Mouse (Mus musculus) right cerebral cortex, postnatal 14 days (tissue): ENCODE results near the gene Acbd7.

ENCODE experiments used
- DNase-seq: peaks from one replicate; pipeline ENCODE4 v3.0.0; 2022

Gene Acbd7

GRCm38 (mm10) chr2:3335611-3336301 lies at the start of gene Acbd7:
TSS of gene Acbd7 (plus strand) at chr2:3336168.
- peak; percentile 65 for DNase-seq

DNA sequence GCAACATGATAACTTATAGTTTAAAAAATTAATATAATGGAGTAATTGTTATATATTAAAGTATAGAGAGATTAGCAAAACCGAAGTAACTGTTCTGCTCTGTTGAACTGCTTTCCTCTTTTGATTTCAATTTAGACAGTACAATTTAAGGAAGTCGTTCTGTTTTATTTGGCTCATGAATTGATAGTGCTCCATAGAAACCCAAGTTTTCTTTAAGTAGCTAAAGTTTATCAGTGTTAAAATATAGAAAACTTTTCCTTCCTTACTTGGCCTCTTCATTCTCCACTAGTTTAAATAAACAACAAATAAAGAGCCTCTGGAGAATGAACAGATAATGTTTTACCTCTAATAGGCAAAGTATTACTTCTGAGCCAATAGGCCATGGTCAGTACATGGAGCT lies 49.7 kb upstream of the Acbd7 start:
- DNase-seq = no peak

GRCm38 (mm10) chr2:3289581-3289980 lies 46.4 kb upstream of the Acbd7 start:
- no peak for DNase-seq

DNA sequence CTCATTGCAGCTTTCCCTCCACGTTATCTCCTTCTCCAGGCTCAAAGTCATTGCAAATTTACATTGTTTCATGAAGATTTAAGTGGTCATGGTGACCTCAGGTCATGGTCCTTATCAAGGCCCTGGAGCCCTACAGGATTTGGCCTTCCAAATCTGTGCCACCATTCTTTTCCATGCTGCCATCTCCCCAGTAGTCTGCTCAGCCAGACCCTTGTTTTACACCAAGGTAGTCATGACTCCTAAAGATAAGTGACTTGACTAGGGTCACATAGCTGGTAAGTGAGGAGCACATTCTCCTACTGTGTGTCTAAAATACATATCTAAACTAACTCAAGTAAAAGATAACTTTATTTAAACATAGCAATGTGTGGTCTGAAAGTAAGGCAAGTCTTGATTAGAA lies 43.8 kb upstream of the Acbd7 start:
- no peak for DNase-seq

- DNase-seq = no peak
These were observed 40.1 kb upstream of the Acbd7 start for GRCm38 (mm10) chr2:3295826-3296225.

GRCm38 (mm10) chr2:3305426-3306025 lies 30.4 kb upstream of the Acbd7 start:
- DNase-seq = no peak

DNA sequence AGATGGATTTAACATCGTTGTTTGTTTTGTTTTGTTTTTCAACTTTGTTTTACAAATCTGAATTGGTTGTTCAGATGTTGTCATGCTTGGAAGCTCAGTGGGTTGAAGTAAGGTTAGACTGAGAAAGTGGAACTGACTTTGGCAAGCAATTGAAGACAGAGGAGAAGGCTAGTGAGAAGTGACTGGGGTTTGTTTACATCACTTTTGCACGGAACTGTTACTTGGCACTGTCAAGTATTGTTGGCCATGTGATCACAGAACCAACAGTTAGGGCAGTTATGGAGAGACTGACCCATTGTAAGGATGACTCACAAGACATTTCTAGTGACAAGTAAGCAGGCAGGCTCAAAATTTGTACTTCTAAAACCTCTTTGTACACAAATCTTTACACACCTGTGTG lies 12.8 kb upstream of the Acbd7 start:
- no peak for DNase-seq

- DNase-seq = no peak
These were observed 11.4 kb upstream of the Acbd7 start for GRCm38 (mm10) chr2:3324381-3325130.

DNA sequence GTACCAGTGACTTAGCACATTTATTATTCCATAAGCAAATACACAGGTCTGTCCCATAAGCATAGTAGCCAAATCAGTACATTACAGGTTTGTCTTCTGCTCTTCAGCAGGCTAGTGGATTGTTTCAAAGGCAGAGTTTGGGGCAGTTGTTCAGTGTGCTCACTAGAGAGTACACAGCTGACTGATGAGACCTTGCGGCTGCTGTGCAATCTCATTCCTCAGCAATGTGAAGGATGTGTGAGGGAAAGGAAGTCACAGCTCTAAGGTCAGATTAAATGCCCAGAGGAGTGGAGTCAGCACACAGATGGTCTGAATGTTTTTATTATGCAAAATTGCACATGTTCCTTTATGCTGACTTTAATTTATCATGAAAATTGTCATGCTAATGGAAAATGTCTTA lies 9.4 kb upstream of the Acbd7 start:
- no peak for DNase-seq

DNA sequence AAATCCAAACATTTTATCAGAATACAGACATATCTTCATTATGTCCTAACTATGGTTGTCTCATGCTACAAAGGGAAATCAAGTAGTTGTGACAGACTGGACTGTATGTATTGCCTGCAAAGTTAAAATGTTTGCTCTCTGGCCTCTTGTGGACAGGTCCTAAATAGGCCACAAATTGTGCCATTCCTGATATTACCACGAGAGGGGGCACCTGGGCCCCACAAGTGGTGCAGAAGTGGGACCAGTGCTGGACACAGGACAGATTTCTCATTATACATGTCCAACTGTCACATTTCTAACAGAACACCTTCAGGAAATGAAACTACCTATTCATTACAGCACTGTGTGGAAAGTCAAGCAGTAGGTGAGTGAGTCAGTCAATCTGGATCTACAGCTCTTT lies 8.6 kb upstream of the Acbd7 start:
- DNase-seq = peak; percentile 38

- no peak for DNase-seq
These were observed 4.8 kb upstream of the Acbd7 start for GRCm38 (mm10) chr2:3331071-3331703.

GRCm38 (mm10) chr2:3332056-3332455 lies 3.9 kb upstream of the Acbd7 start:
- DNase-seq = no peak

DNA sequence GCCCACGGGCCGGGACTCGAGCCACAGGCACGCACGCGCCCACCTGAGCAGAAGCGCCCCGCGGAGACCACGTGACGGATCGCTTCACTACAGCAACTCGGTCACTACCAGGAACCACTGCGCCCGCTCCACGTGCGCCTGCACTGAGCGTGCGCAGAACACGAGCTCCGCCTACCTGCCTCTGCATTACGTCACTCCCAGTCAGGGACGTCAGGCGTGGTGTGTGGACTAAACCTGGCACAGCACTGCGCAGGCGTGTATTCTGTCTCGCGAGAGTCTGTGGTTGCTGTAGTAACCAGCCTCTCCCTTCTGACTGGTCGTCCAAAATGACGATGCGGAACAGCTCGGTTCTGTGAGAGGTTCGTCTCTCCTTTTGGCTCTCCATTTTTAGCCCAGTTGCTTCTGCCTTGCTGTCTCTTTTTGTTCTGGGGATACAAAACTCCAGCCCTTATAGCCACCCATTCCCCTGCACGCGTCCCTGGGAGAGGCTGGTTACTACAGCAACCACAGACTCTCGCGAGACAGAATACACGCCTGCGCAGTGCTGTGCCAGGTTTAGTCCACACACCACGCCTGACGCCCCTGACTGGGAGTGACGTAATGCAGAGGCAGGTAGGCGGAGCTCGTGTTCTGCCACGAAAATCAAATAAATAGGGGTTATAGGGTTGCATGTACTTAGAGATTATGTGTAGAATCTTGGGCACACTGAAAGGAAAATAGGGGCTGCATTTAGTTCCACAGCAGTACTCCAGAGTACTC lies 3.3 kb upstream of the Acbd7 start, which contains the start of gene Rpp38:
TSS of gene Rpp38 (minus strand) at position 160 of the 759 bp plus-strand sequence.
- peak; percentile 97 for DNase-seq

GRCm38 (mm10) chr2:3333761-3334160 lies 2.2 kb upstream of the Acbd7 start:
- no peak for DNase-seq

DNA sequence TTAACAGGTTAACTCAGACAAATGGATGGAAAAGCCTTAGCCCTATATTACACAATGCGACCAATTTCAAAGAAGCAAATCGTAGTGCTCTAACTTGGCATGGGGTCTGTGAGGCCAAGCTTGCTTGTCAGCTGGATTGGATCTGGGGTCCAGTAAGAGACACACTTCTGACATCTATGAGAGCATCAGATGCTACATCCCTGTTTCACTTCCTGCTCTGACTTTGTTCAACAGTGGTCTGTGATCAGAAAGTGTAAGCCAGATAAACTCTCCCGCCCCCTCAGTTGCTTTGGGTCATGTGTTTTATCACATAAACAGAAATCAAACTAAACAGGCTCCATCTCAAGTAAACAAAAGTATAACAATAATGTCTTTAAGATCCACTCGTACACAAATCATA lies 12.5 kb downstream of the Acbd7 start:
- DNase-seq = no peak

DNA sequence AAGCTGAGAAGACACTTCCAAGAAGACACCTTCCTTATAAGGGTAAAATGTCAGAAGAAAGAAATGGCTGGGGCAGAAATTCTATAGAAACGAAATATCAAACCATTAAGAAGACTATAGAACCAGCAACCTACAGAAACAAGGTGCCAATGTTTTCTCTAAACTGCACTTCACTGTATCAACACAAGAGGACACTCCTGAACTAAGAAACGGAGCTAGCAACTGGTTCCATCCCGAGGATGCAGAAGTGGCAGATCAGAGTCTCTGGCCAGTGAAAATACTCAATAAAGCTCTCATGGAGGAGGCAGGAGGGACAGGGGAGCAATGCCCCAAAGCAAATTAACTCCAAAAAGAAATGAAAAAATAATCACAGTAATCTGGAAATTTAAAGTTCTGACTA lies 13.0 kb downstream of the Acbd7 start:
- no peak for DNase-seq

DNA sequence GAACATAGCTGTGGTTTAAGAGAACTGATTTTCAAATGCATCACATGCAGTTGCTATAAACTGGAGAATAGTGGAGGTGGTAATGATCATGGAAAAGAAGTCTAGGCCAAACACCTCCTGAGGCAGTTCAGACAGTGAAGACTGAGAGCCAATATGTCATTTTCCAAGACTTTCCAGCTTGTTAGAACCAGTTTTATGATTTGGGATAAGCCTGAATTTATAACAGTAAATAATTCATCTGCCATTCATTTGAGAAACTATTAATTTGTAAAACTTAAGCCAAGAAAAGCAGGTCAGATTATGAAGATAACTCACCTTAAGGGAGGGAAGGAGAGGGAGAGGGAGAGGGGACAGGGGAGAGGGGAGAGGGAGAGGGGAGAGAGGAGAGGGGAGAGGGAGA lies 17.2 kb downstream of the Acbd7 start:
- DNase-seq = no peak

- no peak for DNase-seq
These were observed 19.8 kb downstream of the Acbd7 start for GRCm38 (mm10) chr2:3355793-3356192.

DNA sequence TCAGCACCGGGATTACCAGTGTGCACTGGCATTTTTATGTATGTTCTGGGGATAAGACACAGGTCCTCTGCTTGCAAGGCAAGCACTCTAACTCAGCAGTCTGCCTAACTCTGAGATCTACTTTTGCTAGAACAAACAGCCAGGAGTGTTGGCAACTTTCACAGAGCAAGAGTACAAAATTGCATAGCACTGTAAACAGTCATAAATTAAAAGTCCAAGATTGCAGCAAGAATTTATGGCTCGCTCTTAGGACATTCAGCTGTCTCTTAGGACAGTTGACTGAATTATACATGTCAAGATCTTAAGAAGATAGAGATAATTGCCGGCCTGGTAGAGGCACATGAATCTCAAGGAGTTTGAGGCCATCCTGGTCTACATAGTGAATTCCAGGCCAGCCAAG lies 20.3 kb downstream of the Acbd7 start:
- DNase-seq = no peak

GRCm38 (mm10) chr2:3357887-3358286 lies 21.9 kb downstream of the Acbd7 start:
- DNase-seq = no peak

DNA sequence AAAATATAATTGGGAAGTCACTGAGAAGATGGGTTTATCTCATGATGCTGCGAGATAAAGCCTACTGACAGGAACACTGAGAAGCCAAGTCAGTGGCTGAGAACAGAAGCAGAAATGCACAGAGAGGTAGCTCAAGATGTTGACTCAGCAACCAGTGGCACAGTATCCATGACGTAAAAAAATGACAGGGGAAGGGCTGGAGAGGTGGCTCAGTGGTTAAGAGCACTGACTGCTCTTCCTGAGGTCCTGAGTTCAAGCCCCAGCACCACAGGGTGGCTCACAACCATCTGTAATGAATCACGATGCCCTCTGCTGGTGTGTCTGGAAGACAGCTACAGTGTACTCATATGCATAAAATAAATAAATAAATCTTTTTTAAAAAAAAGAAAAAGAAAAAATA lies 25.1 kb downstream of the Acbd7 start:
- no peak for DNase-seq

DNA sequence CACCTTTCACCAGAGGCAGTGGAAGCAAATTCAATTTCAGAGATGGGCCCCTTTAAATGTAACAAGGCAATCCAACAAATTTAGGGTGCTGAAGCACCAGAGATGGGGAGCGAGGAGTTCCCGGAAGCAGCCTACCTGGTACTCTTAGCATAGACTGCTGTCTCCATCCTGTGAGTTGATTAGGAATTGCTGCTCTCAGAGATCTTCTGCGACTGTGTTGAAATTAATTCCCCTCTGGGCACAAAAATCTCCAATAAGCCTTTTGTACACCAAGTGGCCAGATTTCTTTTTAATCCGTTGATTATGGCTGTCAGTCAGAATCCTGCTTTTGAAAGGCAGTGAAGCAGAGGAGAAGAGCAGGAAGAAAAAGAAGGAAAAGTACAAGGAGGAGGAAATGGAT lies 29.2 kb downstream of the Acbd7 start:
- no peak for DNase-seq
